Comparison of ENCODE assay signal across 15 mouse cellular contexts in genomic region chr9:57833762-57834471, GRCm38 (mm10). TPM values are rescaled to one million over a fixed set of nuclear protein-coding genes. Genes with fewer than 3 reads are reported as not detected.
DNase-seq lines count a peak whose midpoint lies in the region; ATAC-seq and TF ChIP-seq lines count a peak whose summit lies in the region.
"Had no signal": no experiment of that assay in that cellular context is flagged by ENCODE, and none has a peak within 500 bp of the region (broad histone marks: within the 10 kb centered on the region; RNA-seq: fewer than 3 reads in every experiment).

No protein-coding gene starts in this region.

- TF ChIP-seq EP300 in stomach, postnatal 0 days (optimal IDR thresholded peaks at IDR 0.05): no peak

- no peak for TF ChIP-seq CTCF in stomach, postnatal 0 days (IDR thresholded peaks at IDR 0.05; ENCODE audit: low read depth)

- ATAC-seq in hindbrain, embryonic 12.5 days (ENCODE audit: low FRiP score): no peak
- no peak for ATAC-seq in hindbrain, embryonic 16.5 days
- ATAC-seq in hindbrain, embryonic 15.5 days (ENCODE audit: low FRiP score, low read depth): no peak
- ATAC-seq in stomach, postnatal 0 days (ENCODE audit: low FRiP score, low TSS enrichment): no peak
- ATAC-seq: forebrain, embryonic 16.5 days had no signal

- WGBS in hindbrain, embryonic 12.5 days: 66% methylated on average over 9 of the region's 9 CpGs
- 85% methylated on average over 9 of the region's 9 CpGs for WGBS in hindbrain, embryonic 16.5 days
- WGBS in hindbrain, embryonic 15.5 days: 83% methylated on average over 9 of the region's 9 CpGs
- 85% methylated on average over 9 of the region's 9 CpGs for WGBS in stomach, postnatal 0 days

- H3K4me2 ChIP-seq in hindbrain, embryonic 12.5 days (replicated peaks): peak overlapping the region; percentile 19
- H3K4me2 ChIP-seq in hindbrain, embryonic 16.5 days (ENCODE audit: low read length): no peak overlapping the region; the same call in 1 of the 2 replicates
- H3K4me2 ChIP-seq in hindbrain, embryonic 15.5 days: 0 out of 2 replicates have a peak overlapping the region, but pooled peaks have one; percentile 13
- H3K4me2 ChIP-seq in stomach, postnatal 0 days (replicated peaks; ENCODE audit: low read depth): no peak overlapping the region
- H3K4me2 ChIP-seq: stomach, embryonic 15.5 days had no signal

- peaks cover 8% of the 10 kb centered on the region; the same call in 1 of the 2 replicates for H3K36me3 ChIP-seq in hindbrain, embryonic 12.5 days
- peaks cover 3% of the 10 kb centered on the region; the same call in 1 of the 2 replicates for H3K36me3 ChIP-seq in hindbrain, embryonic 16.5 days (ENCODE audit: control insufficient read depth, insufficient read depth, low read length)
- H3K36me3 ChIP-seq in hindbrain, embryonic 15.5 days: no peaks in the 10 kb centered on the region
- H3K36me3 ChIP-seq in stomach, postnatal 0 days (ENCODE audit: control insufficient read depth, insufficient read depth, low read length): no peaks in the 10 kb centered on the region
- H3K36me3 ChIP-seq: stomach, embryonic 15.5 days had no signal

- H3K4me1 ChIP-seq in hindbrain, embryonic 12.5 days: peaks cover 62% of the 10 kb centered on the region
- peaks cover 41% of the 10 kb centered on the region for H3K4me1 ChIP-seq in hindbrain, embryonic 16.5 days (ENCODE audit: control insufficient read depth, insufficient read depth, low read depth, low read length)
- peaks cover 63% of the 10 kb centered on the region for H3K4me1 ChIP-seq in hindbrain, embryonic 15.5 days (replicated peaks)
- H3K4me1 ChIP-seq in stomach, postnatal 0 days (replicated peaks; ENCODE audit: control insufficient read depth, insufficient read depth): peaks cover 7% of the 10 kb centered on the region

- no peaks in the 10 kb centered on the region for H3K9me3 ChIP-seq in hindbrain, embryonic 12.5 days (replicated peaks)
- no peaks in the 10 kb centered on the region for H3K9me3 ChIP-seq in hindbrain, embryonic 16.5 days (ENCODE audit: control insufficient read depth, low read length)
- H3K9me3 ChIP-seq in hindbrain, embryonic 15.5 days: no peaks in the 10 kb centered on the region
- H3K9me3 ChIP-seq in stomach, postnatal 0 days (ENCODE audit: control insufficient read depth, low read length): no peaks in the 10 kb centered on the region
- H3K9me3 ChIP-seq: liver, embryonic 15.5 days; stomach, embryonic 15.5 days had no signal

- H3K27me3 ChIP-seq in hindbrain, embryonic 12.5 days: no peaks in the 10 kb centered on the region
- no peaks in the 10 kb centered on the region for H3K27me3 ChIP-seq in hindbrain, embryonic 16.5 days (replicated peaks; ENCODE audit: control insufficient read depth, insufficient read depth, low read length)
- no peaks in the 10 kb centered on the region for H3K27me3 ChIP-seq in hindbrain, embryonic 15.5 days
- H3K27me3 ChIP-seq in stomach, postnatal 0 days (ENCODE audit: control insufficient read depth, insufficient read depth, low read length): no peaks in the 10 kb centered on the region
- H3K27me3 ChIP-seq: liver, embryonic 15.5 days had no signal

- H3K27ac ChIP-seq in hindbrain, embryonic 12.5 days: no peak overlapping the region
- no peak overlapping the region for H3K27ac ChIP-seq in hindbrain, embryonic 16.5 days (ENCODE audit: low read depth, low read length)
- no peak overlapping the region for H3K27ac ChIP-seq in hindbrain, embryonic 15.5 days (replicated peaks)
- no peak overlapping the region for H3K27ac ChIP-seq in stomach, postnatal 0 days (replicated peaks)
- H3K27ac ChIP-seq: liver, embryonic 15.5 days; stomach, embryonic 15.5 days had no signal

- H3K9ac ChIP-seq in hindbrain, embryonic 12.5 days: no peak overlapping the region
- no peak overlapping the region for H3K9ac ChIP-seq in hindbrain, embryonic 16.5 days (ENCODE audit: low read depth, low read length)
- no peak overlapping the region for H3K9ac ChIP-seq in hindbrain, embryonic 15.5 days
- H3K9ac ChIP-seq in stomach, postnatal 0 days (ENCODE audit: low read length): no peak overlapping the region
- H3K9ac ChIP-seq: liver, embryonic 15.5 days; stomach, embryonic 15.5 days had no signal

- 0 out of 2 replicates have a peak overlapping the region, but pooled peaks have one; percentile 8 for H3K4me3 ChIP-seq in hindbrain, embryonic 12.5 days
- no peak overlapping the region for H3K4me3 ChIP-seq in hindbrain, embryonic 16.5 days (ENCODE audit: low read length)
- no peak overlapping the region for H3K4me3 ChIP-seq in hindbrain, embryonic 15.5 days
- H3K4me3 ChIP-seq in stomach, postnatal 0 days (ENCODE audit: low read depth, low read length): no peak overlapping the region
- H3K4me3 ChIP-seq: liver, embryonic 15.5 days; stomach, embryonic 15.5 days had no signal

- DNase-seq in spleen, postnatal 36 days (ENCODE audit: low spot score in 2 of 2): peak; percentile 46 to 53
- no peak for DNase-seq in spleen, postnatal 10 days (ENCODE audit: low spot score in 2 of 2)
- DNase-seq in stomach, postnatal 0 days (ENCODE audit: low spot score): no peak
- no peak for DNase-seq in left cerebral cortex, postnatal 10 days (ENCODE audit: extremely low spot score in 1 of 2, low spot score in 2 of 2)
- DNase-seq: cerebellum, adult 2 months; gastrocnemius, postnatal 36 days; heart, postnatal 4 days; kidney, postnatal 10 days; lung, postnatal 4 days had no signal

- intact Hi-C loops in left cerebral cortex, postnatal 10 days (cut with DNase I): no loop called here

RNA-seq across cellular contexts. Expression of gene Arid3b, which starts 2.7 kb away (rescaled TPM):
- 19.0 and 22.9 TPM in 2 replicates for polyA plus RNA-seq in hindbrain, embryonic 12.5 days (2016; fragmentation: Nextera tagmentation; extraction: Ambion mirVana)
- polyA plus RNA-seq in hindbrain, embryonic 16.5 days (2015; fragmentation: Nextera tagmentation; extraction: Ambion mirVana): 5.4 and 8.6 TPM in 2 replicates
- 7.7 and 8.5 TPM in 2 replicates for polyA plus RNA-seq in hindbrain, embryonic 15.5 days (2015; fragmentation: Nextera tagmentation; extraction: Ambion mirVana)
- 2.3 and 3.0 TPM in 2 replicates for polyA plus RNA-seq in stomach, postnatal 0 days (2015; fragmentation: Nextera tagmentation; extraction: Ambion mirVana)
- 1 to 10 TPM; 7.7 to 9.3 TPM for total RNA-seq in left cerebral cortex, postnatal 10 days (2021)

Comparison
In these comparisons a context has a peak if more than half of its experiments do, and no peak if none do; other contexts are left out.
1. H3K4me2 ChIP-seq: peak in hindbrain, embryonic 12.5 days (single experiment) and hindbrain, embryonic 15.5 days (single experiment); none in hindbrain, embryonic 16.5 days (single experiment) and stomach, postnatal 0 days (single experiment).
2. DNase-seq: peak in spleen, postnatal 36 days (2 of 2); none in spleen, postnatal 10 days (0 of 2), stomach, postnatal 0 days (single experiment) and left cerebral cortex, postnatal 10 days (0 of 2).